Mouse (Mus musculus) hematopoietic stem cell, adult 5-6 weeks (primary cell): ENCODE data around the gene Wnt9b. TPM values are rescaled to one million over a fixed set of nuclear protein-coding genes. Genes with fewer than 3 reads are reported as not detected.

Experiments
- ATAC-seq, 2 experiments: fragments of 125-278 bp in 1 of 2; replicated peaks in 1 of 2; 2 replicates each; pipeline ENCODE4 v1.8.0; 2016 to 2017; ENCODE audit warnings: inconsistent platforms in 2 of 2, mild to moderate bottlenecking in 2 of 2, moderate number of reproducible peaks in 2 of 2, low read depth in 1 of 2, moderate TSS enrichment in 1 of 2; ENCODE audit not compliant: low FRiP score in 2 of 2, poor library complexity in 2 of 2, severe bottlenecking in 2 of 2, insufficient read depth in 1 of 2, low TSS enrichment in 1 of 2
- total RNA-seq: library from RNA; stranded (forward); fragments of 172-1452, 232-1000 nt; gene quantifications from 2 replicates; pipeline ENCODE4 v1.2.3, GENCODE M21; 2017

Wnt9b gene
- total RNA-seq, 1 experiment from 2014 or later, result not detected

DNA sequence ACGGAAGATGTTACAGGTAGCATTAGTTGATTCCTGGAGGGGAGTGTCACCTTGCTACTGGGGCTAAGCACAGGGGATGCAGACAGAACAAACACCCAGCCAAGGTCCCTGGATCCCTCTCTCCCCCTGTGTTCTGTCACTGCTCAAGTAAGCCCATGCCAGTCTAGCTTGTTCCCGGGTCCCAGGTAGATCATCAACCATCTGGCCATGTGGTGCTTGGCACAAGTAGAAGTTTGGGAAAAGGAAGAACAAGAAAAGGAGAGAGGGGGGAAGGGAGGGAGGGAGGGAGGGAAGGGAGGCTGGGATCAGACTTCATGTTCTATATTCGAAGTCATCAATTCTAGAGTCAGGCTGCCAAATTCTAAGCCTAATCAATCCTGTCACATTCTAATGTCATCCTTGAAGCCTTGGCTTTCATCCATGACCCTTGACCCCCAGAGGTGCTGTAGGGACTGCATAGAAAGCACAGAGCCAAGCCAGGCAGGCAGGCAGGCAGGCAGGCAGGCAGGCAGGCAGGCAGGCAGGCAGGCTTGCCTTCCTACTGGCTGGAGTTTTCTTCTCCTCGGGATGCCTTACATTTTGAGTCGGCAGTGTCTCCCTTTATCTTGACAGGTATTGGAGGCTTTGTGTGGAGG lies 15.1 kb downstream of the Wnt9b start:
- ATAC-seq, result no peak

GRCm38 (mm10) chr11:103733961-103734360 lies 15.7 kb downstream of the Wnt9b start:
- ATAC-seq, result no peak

- ATAC-seq, result no peak
These were observed 16.6 kb downstream of the Wnt9b start for GRCm38 (mm10) chr11:103733069-103733468.

DNA sequence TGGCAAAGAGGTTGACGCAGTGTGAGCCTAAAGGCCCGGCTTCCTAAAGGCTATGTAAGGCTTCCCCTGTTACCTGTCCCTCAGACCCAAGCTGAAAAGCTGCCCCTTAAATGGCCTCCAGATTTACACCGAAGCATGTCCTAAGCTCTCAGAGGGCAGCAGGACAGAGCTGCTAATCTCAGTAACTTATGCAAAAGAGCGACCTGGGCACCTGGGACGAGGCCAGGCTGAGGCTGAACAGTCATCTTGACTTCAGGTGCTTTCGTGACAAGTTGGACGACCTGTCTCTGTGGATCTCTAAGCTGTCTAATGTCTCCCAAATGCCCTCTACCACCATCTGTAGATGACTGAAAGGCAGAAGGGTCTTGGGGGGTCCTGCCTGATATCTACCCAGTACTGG lies 17.3 kb downstream of the Wnt9b start:
- ATAC-seq, result no peak

DNA sequence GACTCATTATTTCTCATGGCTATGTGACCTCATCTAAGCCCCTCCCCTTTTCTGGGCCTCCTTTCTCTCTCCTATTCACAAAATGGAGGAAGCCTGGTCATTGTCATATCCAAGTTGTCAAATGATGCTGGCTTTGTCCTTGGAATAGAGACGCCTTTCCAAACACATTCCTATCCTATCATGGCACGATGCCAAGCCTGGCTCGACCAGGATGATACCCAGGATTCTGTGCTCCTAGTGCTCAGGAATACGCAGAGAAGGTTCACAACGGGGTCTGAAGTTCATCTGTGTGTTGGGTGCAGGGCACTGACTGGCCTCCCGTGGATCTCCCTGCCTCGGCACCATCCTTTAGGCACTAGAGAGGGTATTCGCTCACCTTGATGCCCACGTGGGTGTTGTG lies 18.0 kb downstream of the Wnt9b start:
- ATAC-seq, result no peak

- no peak for ATAC-seq
These were observed 20.2 kb downstream of the Wnt9b start for GRCm38 (mm10) chr11:103729282-103729985.

- ATAC-seq, result no peak
These were observed 25.3 kb downstream of the Wnt9b start for GRCm38 (mm10) chr11:103724331-103724771.

DNA sequence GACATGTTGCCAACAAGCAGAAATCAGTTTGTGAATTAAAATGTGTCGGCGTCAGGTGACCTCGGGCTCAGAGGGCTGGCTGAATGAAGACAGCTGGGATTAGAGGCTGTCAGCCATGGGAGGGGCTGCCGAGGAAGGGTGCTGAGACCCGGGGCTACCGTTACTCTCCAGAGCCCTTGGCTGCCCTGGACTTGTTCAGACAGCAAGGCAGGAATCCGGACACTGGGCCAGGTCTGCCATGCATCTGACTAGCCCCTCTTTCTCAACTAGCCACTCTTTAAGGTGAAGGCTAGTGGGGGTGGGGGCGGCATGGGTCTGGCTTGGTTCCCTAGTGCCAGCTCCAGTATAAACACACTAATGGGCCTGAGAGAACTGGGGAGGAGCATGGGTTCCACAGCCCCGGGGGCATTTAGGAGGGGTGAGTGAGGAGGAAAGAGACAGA lies 27.6 kb downstream of the Wnt9b start:
- no peak for ATAC-seq

GRCm38 (mm10) chr11:103721468-103722039 lies 28.1 kb downstream of the Wnt9b start:
- ATAC-seq, result no peak

- no peak for ATAC-seq
These were observed 30.2 kb downstream of the Wnt9b start for GRCm38 (mm10) chr11:103719436-103719835.

GRCm38 (mm10) chr11:103716971-103717370 lies 32.6 kb downstream of the Wnt9b start:
- no peak for ATAC-seq

DNA sequence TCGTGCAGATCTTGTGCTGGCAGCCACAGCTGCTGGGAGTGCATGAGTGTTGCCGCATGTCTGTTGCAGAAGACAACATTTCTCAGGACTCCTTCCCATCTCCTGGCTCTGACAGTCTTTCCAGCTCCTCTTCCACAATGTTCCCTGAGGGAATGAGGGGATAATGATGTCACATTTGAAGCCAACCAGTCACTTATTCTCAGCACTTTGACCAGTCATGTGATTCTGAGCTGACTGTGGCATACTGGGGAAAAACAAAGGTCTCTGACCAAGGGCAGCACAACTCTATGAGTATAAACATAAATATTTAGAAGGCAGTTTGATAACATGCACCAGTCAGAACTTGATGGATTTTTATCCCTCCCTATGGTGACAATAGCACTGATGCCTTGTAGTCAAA lies 35.5 kb downstream of the Wnt9b start:
- no peak for ATAC-seq

DNA sequence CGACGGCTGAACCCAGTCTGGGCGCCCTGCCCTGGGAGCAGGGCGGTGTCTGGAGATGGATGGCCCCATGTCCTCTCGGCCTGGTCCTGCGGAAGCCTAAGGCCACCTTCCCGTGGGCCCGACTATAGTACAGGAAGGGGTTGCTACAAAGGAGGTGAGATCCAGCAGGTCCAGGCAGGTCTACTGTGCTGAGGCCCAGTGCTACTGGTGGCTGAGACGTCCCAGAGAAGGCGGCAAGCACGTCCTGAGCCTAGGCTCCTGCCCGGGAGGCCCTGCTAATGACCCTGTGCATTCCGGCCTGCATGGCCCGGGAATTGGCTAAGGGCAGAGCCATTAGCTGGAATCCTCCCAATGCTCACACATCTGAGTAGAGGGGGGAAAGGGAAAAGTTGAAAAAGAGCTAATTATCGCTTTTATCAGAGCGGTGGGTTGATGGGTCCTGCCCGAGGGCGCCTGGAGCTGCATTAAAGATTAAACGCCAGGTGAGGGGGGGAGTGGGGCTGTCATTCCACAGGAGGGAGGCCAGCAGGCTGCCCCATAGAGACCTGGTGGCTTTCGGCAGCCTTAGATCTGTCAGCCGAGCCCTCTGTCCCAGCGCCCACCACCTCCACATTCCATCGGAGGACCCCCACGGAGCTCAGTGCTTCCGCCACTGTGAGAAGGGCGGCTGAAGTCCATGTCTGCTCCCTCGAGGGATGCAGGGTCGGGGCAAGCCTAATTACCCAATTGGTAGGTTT lies 37.6 kb downstream of the Wnt9b start:
- no peak for ATAC-seq

GRCm38 (mm10) chr11:103709982-103710381 lies 39.6 kb downstream of the Wnt9b start:
- no peak for ATAC-seq

DNA sequence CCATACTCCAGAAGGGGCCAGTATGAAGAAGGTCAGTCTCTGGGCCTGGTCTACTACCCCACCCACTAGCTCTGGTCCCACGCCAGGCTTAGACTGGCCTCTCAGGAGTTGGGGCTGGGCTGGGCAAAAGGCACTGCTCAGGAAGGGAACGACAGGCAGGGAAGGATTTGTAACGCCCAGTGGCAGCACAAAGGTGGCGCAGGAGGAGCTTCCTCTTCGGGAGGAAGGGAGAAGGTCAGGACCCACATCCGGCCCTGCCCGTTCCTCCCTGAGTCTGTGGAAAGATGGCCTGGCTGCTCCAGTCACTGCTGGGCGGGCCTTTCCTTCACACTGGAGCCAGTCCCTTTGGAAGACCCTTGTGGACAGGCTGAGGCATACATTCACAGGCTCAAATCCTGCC lies 42.6 kb downstream of the Wnt9b start:
- no peak for ATAC-seq

GRCm38 (mm10) chr11:103698226-103698625 lies 51.4 kb downstream of the Wnt9b start:
- ATAC-seq, result no peak

DNA sequence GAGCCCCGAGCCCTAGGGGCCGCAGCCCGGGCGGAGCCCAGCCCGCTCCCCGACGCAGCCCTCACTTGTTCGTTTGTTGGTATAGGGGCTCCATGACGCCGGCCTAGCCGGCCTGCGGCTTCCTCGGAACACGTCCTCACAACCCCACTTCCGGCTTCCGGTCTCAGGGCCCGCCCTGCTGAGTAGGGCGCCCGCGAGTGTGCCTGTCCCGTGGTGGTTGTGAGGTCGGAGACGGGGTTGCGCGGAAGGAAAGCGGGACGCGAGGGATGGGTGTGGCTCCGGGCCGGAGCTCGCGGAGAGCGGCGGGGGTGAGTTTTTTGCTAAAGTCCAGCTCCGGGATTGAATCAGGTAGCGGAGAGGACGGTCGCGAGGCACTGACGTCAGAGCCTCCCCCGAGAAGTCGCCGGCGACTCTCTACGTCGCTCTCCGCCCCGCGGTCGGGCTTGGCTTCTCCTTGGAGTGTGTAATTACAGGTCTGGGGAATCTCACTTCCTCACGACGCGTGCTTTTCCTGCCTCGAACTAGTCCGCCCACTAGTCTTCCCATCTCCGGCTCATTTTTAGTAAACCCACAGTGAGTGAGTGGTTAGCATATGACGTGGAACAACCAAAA lies 52.0 kb downstream of the Wnt9b start, which contains the start of gene Gosr2:
Gene Gosr2, minus strand, starts transcription at position 334 of the 612 bp plus-strand sequence.
- ATAC-seq, result peak; percentile 89 to 93
